Mouse (Mus musculus): ENCODE measurements at regions not wholly inside any gene's neighbourhood (a gene's known extent, or its start where the extent isn't known, plus 50 kb on each side); places are given as distances from the start of the nearest gene placed in this dataset.

GRCm38 (mm10) chr14:90725026-90725425, 2253.8 kb upstream of the Pcdh20 start:
- Histone ChIP-seq H3K4me2 (no peak overlapping the region), H3K4me3 (no peak overlapping the region), H3K9ac (no peak overlapping the region), H3K27ac (no peak overlapping the region), H3K36me3 (ENCODE audit: poor library complexity, severe bottlenecking) (no peaks in the 10 kb centered on the region), H3K27me3 (no peaks in the 10 kb centered on the region), H3K4me1 (no peaks in the 10 kb centered on the region), H3K9me3 (replicated peaks) (no peaks in the 10 kb centered on the region)
- 76% methylated on average over 1 of the region's 1 CpGs for WGBS
- ATAC-seq, result no peak

GRCm38 (mm10) chr14:90680377-90680776, 2209.2 kb upstream of the Pcdh20 start:
- 70% methylated on average over 3 of the region's 3 CpGs for WGBS
- H3K36me3 ChIP-seq (ENCODE audit: poor library complexity, severe bottlenecking), result no peaks in the 10 kb centered on the region
- ATAC-seq, result no peak
- no peak overlapping the region for H3K4me2 ChIP-seq
- H3K9ac ChIP-seq, result no peak overlapping the region
- H3K4me3 ChIP-seq, result no peak overlapping the region
- H3K4me1 ChIP-seq, result no peaks in the 10 kb centered on the region
- H3K27ac ChIP-seq, result no peak overlapping the region
- H3K27me3 ChIP-seq, result no peaks in the 10 kb centered on the region
- H3K9me3 ChIP-seq (replicated peaks), result no peaks in the 10 kb centered on the region

- 55% methylated on average over 4 of the region's 4 CpGs for WGBS
- Histone ChIP-seq H3K9ac (no peak overlapping the region), H3K27me3 (no peaks in the 10 kb centered on the region), H3K4me3 (no peak overlapping the region), H3K4me1 (no peaks in the 10 kb centered on the region), H3K27ac (no peak overlapping the region), H3K9me3 (replicated peaks) (no peaks in the 10 kb centered on the region), H3K4me2 (no peak overlapping the region), H3K36me3 (ENCODE audit: poor library complexity, severe bottlenecking) (no peaks in the 10 kb centered on the region)
- 0 out of 2 replicates have a peak, but pooled peaks have one; percentile 33 for ATAC-seq
Measured at GRCm38 (mm10) chr14:90670359-90670758, 2199.2 kb upstream of the Pcdh20 start.

Data from forebrain, embryonic 13.5 days (tissue).